Mouse (Mus musculus) forebrain, embryonic 12.5 days (tissue): ENCODE measurements around the gene Pdzd7. TPM values are rescaled to one million over a fixed set of nuclear protein-coding genes. Genes with fewer than 3 reads are reported as not detected.

Experiments
- ATAC-seq: fragments of 200-750 bp; cut with Nextera tagmentation; 2 replicates; pipeline ENCODE4 v1.8.0; 2017; ENCODE audit warnings: moderate TSS enrichment; ENCODE audit not compliant: low FRiP score
- H3K27ac ChIP-seq: fragments of 300-500 bp; sonication (generic); 2 replicates; pipeline ENCODE4 v1.5.1; 2016; ENCODE audit warnings: mild to moderate bottlenecking
- H3K27me3 ChIP-seq: fragments of 300-500 bp; sonication (generic); 2 replicates; pipeline ENCODE4 v1.6.1; 2016; ENCODE audit warnings: mild to moderate bottlenecking
- H3K36me3 ChIP-seq: fragments of 300-500 bp; sonication (generic); replicated peaks from 2 replicates; pipeline ENCODE4 v1.6.1; 2016; ENCODE audit warnings: mild to moderate bottlenecking
- H3K4me1 ChIP-seq: fragments of 300-500 bp; sonication (generic); 2 replicates; pipeline ENCODE4 v1.6.1; 2016
- H3K4me2 ChIP-seq: fragments of 300-500 bp; sonication (generic); 2 replicates; pipeline ENCODE4 v1.6.1; 2016; ENCODE audit warnings: mild to moderate bottlenecking, moderate library complexity
- H3K4me3 ChIP-seq: fragments of 300-500 bp; sonication (generic); replicated peaks from 2 replicates; pipeline ENCODE4 v1.5.1; 2016; ENCODE audit warnings: mild to moderate bottlenecking
- H3K9ac ChIP-seq: fragments of 300-500 bp; sonication (generic); 2 replicates; pipeline ENCODE4 v1.6.1; 2016; ENCODE audit warnings: mild to moderate bottlenecking
- H3K9me3 ChIP-seq: fragments of 300-500 bp; sonication (generic); 2 replicates; pipeline ENCODE4 v1.6.1; 2016
- WGBS: fragments of 180-500 bp; shearing (Covaris S2); methylation state at CpG from one replicate; pipeline ENCODE4 v1.1.7; 2016; 5-methylcytosine and 5-hydroxymethylcytosine counted together
- polyA plus RNA-seq: library from polyadenylated mRNA; unstranded; fragments of >200 nt; fragmentation: Nextera tagmentation; extraction: Ambion mirVana; gene quantifications from 2 replicates; pipeline ENCODE4 v1.2.1, GENCODE M21; 2016

Pdzd7 gene
- polyA plus RNA-seq, 1 experiment from 2014 or later = 0.50 TPM

DNA sequence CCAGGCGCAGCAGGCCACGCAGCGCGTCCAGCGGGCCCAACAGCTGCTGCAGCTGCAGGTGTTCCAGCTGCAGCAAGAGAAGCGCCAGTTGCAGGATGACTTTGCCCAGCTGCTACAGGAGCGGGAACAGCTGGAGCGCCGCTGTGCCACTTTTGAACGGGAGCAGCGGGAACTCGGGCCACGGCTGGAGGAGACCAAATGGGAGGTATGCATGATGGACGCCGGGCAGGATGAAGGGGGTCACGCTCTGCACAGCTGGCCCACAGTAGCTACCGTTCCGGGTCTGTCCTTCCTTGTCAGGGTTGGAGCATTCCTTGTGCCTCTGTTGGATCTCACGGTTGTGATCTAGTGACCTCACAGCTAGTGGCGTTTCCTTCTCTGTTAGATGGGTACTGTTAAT lies 20.7 kb downstream of the Pdzd7 start:
- Histone ChIP-seq H3K27ac (no peak overlapping the region), H3K4me3 (no peak overlapping the region), H3K4me2 (no peak overlapping the region), H3K27me3 (no peaks in the 10 kb centered on the region), H3K9me3 (no peaks in the 10 kb centered on the region), H3K9ac (no peak overlapping the region), H3K4me1 (peaks cover 34% of the 10 kb centered on the region), H3K36me3 (peaks cover 71% of the 10 kb centered on the region)
- 92% methylated on average over 20 of the region's 20 CpGs for WGBS
- ATAC-seq = no peak

DNA sequence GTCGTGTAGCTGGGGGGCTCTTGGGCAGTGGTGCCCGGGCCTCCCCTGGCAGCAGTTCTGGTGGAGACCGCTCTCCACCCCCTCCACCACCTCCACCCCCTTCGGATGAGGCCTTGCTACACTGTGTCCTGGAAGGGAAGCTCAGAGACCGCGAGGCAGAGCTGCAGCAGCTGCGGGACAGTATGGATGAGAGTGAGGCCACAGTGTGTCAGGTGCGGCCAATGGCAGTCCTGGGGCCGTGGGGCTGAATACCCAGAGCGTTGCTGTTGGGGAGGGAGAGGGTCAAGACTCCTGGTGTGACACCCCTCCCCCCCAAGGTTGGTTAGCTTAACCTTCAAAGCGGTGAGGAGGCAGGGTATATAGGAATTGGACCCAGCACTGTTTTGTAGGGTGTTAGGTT lies 21.5 kb downstream of the Pdzd7 start:
- no peak for ATAC-seq
- Histone ChIP-seq H3K36me3 (peaks cover 71% of the 10 kb centered on the region), H3K27ac (no peak overlapping the region), H3K9ac (no peak overlapping the region), H3K4me3 (no peak overlapping the region), H3K9me3 (no peaks in the 10 kb centered on the region), H3K4me2 (no peak overlapping the region), H3K4me1 (peaks cover 42% of the 10 kb centered on the region), H3K27me3 (no peaks in the 10 kb centered on the region)
- 90% methylated on average over 11 of the region's 11 CpGs for WGBS

DNA sequence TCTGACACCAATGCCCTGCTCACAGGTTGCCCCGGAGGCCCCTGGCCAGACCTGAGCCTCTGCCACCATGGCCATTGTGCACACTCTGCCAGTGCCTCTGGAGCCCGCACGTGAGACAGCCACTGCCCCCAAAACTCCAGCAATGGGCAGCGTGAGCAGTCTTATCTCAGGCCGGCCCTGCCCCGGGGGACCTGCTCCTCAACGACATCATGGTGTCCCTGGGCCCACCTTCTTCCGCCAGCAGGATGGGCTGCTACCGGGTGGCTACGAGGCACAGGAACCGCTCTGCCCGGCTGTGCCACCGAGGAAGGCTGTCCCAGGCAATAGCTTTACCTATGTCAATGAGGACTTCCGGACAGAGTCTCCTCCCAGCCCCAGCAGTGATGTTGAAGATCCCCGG lies 24.2 kb downstream of the Pdzd7 start:
- 91% methylated on average over 15 of the region's 15 CpGs for WGBS
- peaks cover 49% of the 10 kb centered on the region for H3K4me1 ChIP-seq
- H3K27me3 ChIP-seq = no peaks in the 10 kb centered on the region
- H3K27ac ChIP-seq = no peak overlapping the region
- H3K4me2 ChIP-seq = no peak overlapping the region
- no peak overlapping the region for H3K4me3 ChIP-seq
- H3K9me3 ChIP-seq = no peaks in the 10 kb centered on the region
- ATAC-seq = no peak
- H3K9ac ChIP-seq = 0 out of 2 replicates have a peak overlapping the region, but pooled peaks have one; percentile 36
- H3K36me3 ChIP-seq = peaks cover 49% of the 10 kb centered on the region

DNA sequence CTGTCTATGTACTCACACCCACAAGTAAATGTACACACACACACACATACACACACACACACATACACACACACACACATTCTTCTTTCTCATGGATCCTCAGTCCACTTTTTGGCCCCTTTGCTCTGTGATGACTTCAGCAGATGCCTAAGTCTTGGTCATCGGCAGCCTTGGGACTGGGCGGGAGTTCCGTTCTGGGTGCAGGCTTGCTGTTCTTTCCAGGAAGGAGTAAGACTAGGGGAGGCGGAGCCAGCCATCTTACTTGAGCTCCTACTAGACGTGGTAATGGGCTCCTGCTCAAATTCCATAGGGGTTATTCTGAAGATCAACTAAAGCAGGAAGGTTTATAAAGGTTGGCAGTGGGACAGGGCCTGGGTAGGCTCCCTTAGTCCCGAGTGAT lies 25.2 kb downstream of the Pdzd7 start:
- WGBS = 73% methylated on average over 6 of the region's 6 CpGs
- H3K27ac ChIP-seq = no peak overlapping the region
- peaks cover 39% of the 10 kb centered on the region for H3K36me3 ChIP-seq
- no peaks in the 10 kb centered on the region for H3K27me3 ChIP-seq
- 0 out of 2 replicates have a peak overlapping the region, but pooled peaks have one; percentile 17 for H3K9ac ChIP-seq
- H3K4me2 ChIP-seq = peak overlapping the region; percentile 79; the same call in 1 of the 2 replicates
- no peaks in the 10 kb centered on the region for H3K9me3 ChIP-seq
- ATAC-seq = no peak
- H3K4me3 ChIP-seq = 0 out of 2 replicates have a peak overlapping the region, but pooled peaks have one; percentile 5
- H3K4me1 ChIP-seq = peaks cover 60% of the 10 kb centered on the region

DNA sequence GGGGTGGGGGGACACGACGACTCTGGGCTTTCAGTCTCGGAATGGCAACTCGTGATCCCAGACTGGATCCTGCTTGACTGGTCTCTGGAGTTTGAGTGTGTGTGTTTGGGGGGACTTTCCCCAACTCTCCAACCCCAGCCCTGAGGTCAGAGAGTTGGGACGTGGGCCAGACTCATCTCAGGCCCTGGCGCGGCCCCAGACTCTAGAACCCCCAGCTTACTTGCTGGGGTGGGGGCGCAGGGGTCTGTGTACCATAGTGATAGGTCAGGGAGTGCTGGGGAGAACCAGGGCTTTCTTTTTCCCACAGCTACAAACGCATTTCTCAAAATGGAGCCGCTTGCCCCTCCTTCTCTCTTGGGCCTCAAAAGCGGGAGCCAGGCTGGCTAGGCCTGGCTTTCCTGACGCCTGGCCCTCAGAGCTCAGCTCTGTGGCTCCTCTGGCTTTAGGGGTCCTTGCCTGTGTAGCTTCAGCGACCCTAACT lies 27.1 kb downstream of the Pdzd7 start:
- Histone ChIP-seq H3K4me1 (peaks cover 70% of the 10 kb centered on the region), H3K9me3 (no peaks in the 10 kb centered on the region), H3K9ac (peak overlapping the region; percentile 94), H3K36me3 (peaks cover 22% of the 10 kb centered on the region), H3K27ac (peak overlapping the region; percentile 98), H3K27me3 (no peaks in the 10 kb centered on the region), H3K4me2 (peak overlapping the region; percentile 79), H3K4me3 (peak overlapping the region; percentile 72)
- 0 out of 2 replicates have a peak, but pooled peaks have one; percentile 4 for ATAC-seq
- under 1% methylated on average over 13 of the region's 13 CpGs for WGBS

DNA sequence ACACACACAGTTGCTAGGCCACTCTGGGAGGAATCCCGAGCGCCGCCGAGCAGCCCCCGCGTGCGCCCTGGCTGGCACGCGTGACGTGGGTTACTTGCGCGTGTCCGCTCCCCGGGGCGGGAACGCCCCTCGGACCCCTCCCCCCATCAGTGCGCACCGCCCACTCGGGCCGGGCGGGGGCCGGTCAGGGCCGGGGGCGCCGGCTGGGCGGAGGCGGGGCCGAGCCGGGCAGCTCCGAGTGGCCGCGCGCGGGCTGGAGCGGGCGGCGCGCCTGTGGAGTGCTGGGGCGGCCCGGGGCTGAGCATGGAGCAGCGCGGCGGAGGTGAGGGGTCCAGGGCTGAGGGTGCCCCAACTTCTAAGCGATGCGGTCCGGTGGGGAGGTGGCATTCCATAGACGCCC lies 27.6 kb downstream of the Pdzd7 start:
- WGBS = under 1% methylated on average over 46 of the region's 48 CpGs
- ATAC-seq = peak; percentile 81
- H3K4me2 ChIP-seq = peak overlapping the region; percentile 79
- peak overlapping the region; percentile 98 for H3K27ac ChIP-seq
- H3K36me3 ChIP-seq = peaks cover 19% of the 10 kb centered on the region; the same call in 1 of the 2 replicates
- H3K27me3 ChIP-seq = no peaks in the 10 kb centered on the region
- H3K9me3 ChIP-seq = no peaks in the 10 kb centered on the region
- peaks cover 70% of the 10 kb centered on the region for H3K4me1 ChIP-seq
- peak overlapping the region; percentile 94 for H3K9ac ChIP-seq
- peak overlapping the region; percentile 72 for H3K4me3 ChIP-seq

DNA sequence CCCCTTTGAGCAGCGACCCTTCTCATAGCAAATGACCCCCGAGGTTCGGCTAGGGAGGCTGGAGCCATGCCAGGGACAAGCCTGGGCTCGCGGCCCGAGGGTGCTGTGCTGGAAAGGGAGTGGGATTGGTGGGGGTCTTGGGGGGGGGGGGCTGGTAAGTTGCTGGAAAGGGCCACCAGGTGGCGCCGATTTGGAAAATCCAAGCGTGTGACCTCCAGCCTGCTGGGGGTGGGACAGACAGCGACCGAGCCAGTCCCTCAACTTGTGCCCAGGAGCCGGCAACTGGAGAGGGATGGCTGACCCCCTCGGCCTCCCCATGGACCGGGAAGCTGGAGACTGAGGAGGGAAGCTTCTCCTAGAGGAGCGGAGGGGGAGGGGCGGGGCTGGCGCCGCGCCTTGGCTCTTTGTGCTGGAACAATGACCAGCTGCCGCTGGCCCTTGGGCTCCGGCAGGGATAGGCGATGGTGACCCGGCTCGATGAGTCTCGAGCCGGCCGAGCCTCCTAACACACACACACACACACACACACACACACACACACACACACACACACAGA lies 28.2 kb downstream of the Pdzd7 start:
- Histone ChIP-seq H3K9ac (peak overlapping the region; percentile 94), H3K27me3 (no peaks in the 10 kb centered on the region)
- WGBS = 0% methylated on average over 15 of the region's 27 CpGs

DNA sequence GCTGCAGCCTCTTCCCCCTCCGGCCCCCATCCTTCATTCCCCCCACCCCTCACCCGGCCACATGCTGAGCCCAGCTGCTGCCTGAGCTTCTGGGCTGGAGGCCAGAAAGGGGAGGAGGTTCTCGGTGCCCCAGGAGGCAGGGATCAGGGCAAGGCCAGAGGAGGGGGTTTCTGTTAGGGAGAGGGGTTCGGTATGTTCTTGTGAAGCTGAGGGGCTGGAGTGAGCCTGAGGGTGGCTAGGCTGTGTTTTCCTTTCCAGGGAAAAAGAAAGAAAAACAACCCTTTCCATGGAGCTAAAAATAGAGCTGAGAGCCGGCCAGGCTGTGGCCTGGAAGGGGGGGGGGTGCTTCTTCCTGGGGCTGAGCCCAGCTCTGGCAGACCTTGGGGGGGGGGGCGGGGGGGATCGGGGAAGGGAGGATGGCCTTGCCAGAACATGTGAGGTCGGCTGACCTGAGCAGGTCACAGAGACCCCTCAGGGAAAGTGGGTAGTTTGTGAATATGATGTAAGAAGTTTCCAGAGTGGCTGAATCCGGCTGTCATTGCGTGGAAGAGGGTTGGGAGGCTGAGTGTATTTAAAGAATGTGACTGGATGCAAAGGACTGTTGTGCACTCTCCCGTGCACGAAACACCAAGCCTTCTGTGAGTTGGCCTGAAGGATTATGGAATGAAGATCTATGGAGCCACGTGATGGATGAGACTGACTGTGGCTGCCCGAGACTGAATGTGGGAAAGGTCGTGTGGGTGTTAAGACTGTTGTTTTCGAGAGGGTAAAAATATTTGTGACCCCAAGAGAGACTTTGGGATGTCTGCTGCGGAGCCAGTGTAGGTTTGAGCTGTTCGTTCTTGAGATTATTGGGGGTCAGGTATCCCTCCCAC lies 28.9 kb downstream of the Pdzd7 start:
- WGBS = 2% methylated on average over 18 of the region's 18 CpGs
- ATAC-seq = peak; percentile 18; the same call in 1 of the 2 replicates
- H3K4me2 ChIP-seq = peak overlapping the region; percentile 79

More for the DNA sequence above, 28.2 kb downstream of the Pdzd7 start:
- Histone ChIP-seq H3K4me1 (peaks cover 77% of the 10 kb centered on the region), H3K27ac (peak overlapping the region; percentile 98), H3K36me3 (peaks cover 15% of the 10 kb centered on the region), H3K4me2 (peak overlapping the region; percentile 79), H3K9me3 (no peaks in the 10 kb centered on the region), H3K4me3 (peak overlapping the region; percentile 72)
- ATAC-seq = peak; percentile 72

DNA sequence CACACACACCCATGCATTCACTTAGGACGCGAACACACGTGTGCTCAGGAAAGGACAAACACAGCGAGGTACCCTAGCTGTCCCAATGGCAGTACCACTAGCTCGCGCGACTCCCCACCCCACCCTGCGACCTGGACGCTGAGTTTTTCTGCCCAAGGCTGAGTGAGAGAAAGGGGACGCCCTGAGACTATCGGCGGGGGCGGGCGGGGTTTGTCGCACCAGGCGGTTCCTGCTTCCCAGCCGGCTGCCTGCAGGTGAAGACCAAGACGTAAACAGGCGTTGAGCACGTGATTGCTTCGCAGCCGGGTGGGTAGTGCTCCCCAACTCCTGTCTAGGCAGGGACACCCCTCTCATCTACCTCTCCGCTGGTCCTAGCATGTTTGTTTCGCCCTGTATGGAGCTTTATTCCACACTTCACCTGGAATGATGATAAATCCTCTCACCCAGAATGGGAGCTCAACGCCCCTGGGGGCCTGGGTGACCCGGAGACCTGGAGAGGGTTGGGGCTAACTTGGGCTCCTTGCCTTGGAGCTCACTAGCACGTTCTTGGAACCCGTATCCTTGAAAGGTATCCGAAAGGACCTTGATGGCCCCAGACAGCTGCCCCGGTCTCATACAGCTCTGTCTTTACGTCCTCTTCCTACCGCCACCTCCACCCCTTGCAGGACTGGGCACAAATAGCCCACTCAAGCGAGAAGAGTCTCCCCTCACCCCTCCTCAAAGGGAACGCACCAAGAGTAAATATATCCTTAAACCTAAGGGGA lies 29.8 kb downstream of the Pdzd7 start:
- H3K27me3 ChIP-seq = no peaks in the 10 kb centered on the region
- peaks cover 65% of the 10 kb centered on the region for H3K4me1 ChIP-seq
- no peaks in the 10 kb centered on the region for H3K9me3 ChIP-seq
- peaks cover 20% of the 10 kb centered on the region for H3K36me3 ChIP-seq
- peak overlapping the region; percentile 98 for H3K27ac ChIP-seq
- under 1% methylated on average over 34 of the region's 34 CpGs for WGBS
- H3K9ac ChIP-seq = peak overlapping the region; percentile 94
- H3K4me3 ChIP-seq = peak overlapping the region; percentile 72
- ATAC-seq = peak; percentile 19; the same call in 1 of the 2 replicates
- H3K4me2 ChIP-seq = peak overlapping the region; percentile 79

More for the DNA sequence above, 28.9 kb downstream of the Pdzd7 start:
- Histone ChIP-seq H3K27ac (peak overlapping the region; percentile 98), H3K36me3 (peaks cover 16% of the 10 kb centered on the region), H3K4me3 (peak overlapping the region; percentile 72), H3K9me3 (no peaks in the 10 kb centered on the region), H3K27me3 (no peaks in the 10 kb centered on the region), H3K4me1 (peaks cover 74% of the 10 kb centered on the region), H3K9ac (peak overlapping the region; percentile 94)

DNA sequence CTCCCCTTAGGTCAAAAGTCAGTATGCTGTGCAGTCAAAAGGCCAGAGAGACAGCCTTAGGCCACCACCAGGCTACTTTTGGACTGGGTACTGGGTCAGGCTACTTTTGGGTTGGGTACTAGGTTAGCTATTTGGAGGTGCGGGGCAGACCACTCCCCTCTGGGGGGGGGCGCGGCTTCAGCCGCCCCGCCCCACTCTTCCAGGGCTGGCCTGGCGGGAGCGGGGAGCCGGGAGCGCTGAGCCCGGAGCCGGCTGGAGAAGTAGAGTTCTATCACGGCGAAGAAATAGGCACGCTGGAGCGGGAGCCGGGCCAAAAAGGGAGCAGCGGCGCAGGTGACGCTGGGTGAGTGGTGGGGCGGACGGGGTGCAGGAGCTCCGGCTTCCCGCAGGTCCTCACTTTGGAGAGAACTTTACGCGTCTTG lies 30.5 kb downstream of the Pdzd7 start:
- Histone ChIP-seq H3K27ac (peak overlapping the region; percentile 98), H3K9me3 (no peaks in the 10 kb centered on the region), H3K9ac (peak overlapping the region; percentile 94), H3K27me3 (no peaks in the 10 kb centered on the region), H3K36me3 (peaks cover 25% of the 10 kb centered on the region), H3K4me1 (peaks cover 58% of the 10 kb centered on the region), H3K4me3 (peak overlapping the region; percentile 72), H3K4me2 (peak overlapping the region; percentile 79)
- 0% methylated on average over 23 of the region's 25 CpGs for WGBS
- ATAC-seq = no peak

DNA sequence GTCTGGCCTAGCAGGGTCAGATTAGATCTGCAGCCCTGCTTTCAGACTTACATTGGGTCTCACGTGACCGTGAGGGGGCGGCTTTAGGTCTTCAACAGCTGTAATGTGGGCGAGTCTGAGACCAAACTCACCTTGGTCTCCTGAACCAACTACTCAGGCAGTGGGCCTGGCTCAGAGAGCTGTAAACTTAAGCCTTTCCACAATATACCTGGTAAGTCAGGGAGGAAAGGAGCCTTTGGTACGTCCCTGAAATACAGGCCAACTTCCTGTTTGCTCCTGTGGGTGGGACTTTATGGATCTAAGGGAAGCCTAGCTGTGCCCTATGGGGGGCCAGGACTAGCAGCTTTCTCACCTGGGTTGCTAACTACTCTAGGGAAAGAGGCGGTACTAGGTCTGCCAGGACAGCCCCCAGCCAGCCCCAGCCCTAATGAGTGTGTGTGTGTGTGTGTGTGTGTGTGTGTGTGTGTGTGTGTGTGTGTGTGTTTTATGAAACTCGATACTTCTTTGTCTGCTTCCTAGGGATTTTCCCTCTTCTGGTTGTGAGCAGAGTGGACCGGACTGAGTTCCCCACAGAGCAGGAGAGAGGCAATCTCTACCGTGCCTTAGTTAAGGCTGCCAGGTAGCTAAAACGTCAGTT lies 31.1 kb downstream of the Pdzd7 start, which contains the start of gene Lzts2:
TSS of gene Lzts2 (plus strand) at position 80 of the 637 bp plus-strand sequence.
- no peaks in the 10 kb centered on the region for H3K9me3 ChIP-seq
- H3K9ac ChIP-seq = peak within 1 kb of the TSS; percentile 94
- 11% methylated on average over 10 of the region's 10 CpGs for WGBS
- no peak for ATAC-seq
- no peaks in the 10 kb centered on the region for H3K27me3 ChIP-seq
- H3K27ac ChIP-seq = peak within 1 kb of the TSS; percentile 98
- peaks cover 29% of the 10 kb centered on the region for H3K36me3 ChIP-seq
- peak within 1 kb of the TSS; percentile 79 for H3K4me2 ChIP-seq
- H3K4me3 ChIP-seq = peak within 1 kb of the TSS; percentile 72
- peaks cover 53% of the 10 kb centered on the region for H3K4me1 ChIP-seq
